Mouse (Mus musculus): ENCODE results near the gene Cadm1.

The Cadm1 gene

DNA sequence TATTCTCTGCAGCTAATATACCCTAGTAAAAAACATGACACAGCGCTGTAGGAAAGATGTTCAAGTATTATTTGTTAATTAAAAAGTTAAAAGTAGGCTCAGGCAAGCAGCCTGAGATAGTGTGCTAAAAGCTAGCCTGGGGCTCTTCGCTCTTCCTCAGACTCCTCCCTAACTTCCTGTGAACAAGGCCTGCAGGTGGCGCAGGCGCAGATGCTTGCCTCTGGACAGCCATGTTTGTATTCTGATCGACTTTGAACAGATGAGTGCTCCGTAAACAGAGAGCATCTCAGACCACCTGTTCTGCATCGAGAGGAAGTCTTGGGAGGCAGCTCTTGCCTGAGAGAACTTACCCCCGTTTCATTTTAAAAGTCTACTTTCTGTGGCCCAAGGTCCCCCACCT is 361.7 kb downstream of the Cadm1 start:
- DNase-seq: no peak

DNA sequence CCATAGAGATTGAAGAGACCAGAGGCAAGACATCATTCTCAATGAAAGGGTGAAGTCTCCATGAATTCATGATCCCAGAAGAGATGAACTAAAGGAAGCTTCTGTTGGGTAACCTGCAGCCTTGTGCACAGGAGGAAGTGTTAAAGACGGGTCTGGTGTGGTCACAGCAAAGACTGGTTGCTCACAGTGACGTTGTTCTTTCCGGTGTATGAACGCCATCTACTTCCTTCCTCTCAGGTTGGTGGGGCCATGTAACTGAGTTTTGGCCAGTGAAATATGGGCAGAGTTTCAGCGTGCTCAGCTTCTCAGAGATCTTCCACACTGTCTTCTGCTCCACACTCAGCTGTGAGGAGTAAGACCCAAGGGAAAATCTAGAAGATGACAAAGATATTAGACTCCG is 363.0 kb downstream of the Cadm1 start:
- no peak for DNase-seq

DNA sequence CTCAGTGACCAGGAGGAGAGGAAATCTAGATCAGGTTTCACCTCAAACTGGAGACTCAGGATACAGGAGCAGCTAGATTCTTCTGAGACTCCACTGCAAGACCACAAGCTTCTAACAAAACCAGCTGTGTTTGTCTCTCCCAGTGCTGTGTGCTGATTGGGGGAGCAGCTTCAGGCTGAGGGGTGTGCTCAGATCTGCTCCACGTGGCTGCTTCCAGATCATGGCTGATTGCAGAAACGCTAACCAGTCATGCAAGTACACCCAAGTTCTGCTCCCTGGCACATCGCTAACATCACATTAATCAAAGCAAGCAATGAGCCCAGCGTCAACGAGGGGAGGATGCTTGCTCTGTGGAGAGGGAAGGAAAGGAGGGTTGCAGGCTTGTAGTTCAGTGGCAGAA is 364.1 kb downstream of the Cadm1 start:
- peak; percentile 54 for DNase-seq

DNA sequence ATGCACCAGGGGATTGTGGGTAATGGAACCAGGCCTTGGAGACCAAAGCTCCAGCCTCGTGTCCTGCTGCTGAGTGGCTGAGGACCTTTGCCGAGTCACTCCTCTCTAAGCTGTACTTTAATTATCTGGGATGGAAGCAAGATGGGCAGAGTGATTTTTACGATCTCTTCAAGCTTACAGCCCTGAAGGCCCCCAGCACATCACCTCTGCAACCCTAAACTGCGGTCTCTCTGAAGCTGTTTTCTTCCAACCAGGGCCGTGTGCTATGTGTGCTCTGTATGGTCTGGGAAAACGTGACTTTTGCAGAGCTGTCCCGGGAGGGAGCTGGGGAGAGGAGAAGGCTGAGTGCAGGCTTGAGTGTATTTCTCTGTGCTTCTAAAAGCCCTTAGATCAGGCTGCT is 364.7 kb downstream of the Cadm1 start:
- DNase-seq: no peak

DNA sequence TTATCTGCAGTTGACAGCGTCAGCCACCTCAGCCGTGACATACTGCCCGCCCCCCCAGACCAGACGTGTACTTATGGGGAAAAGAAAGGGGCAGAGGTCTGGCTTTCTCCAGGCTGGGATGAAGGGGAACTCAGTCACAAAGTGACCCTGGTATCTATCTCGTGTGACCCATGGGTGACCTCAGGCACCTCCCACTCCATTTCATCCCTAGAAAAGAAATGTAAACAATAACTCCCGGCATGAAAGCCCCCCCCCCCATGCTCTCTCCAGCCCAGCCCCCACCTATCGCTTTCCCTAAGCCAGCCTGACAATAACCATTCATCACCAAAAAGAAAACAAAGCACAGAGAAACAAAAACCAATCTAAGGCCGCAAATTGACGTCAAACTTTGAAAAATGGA is 365.1 kb downstream of the Cadm1 start:
- peak; percentile 27 for DNase-seq

DNA sequence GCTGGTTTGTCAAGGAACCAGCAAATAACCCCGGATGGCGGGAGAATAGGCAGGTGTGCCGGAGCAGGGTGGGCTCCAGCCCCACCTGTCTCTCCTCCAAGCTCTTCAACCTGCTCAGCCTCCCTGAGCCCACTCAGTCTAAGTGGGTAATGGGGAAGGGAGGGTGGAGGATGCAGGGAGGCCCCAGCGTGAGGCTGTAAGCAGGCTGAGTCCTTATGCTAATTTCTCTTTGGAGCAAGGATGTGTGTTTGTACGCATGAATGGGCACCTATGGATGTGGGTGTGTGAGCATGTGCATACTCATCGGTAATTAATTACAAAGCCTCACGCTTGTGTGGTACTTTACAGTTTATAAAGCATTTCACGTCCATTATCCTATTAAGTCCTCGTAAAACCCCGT is 370.8 kb downstream of the Cadm1 start:
- DNase-seq: peak; percentile 86

DNA sequence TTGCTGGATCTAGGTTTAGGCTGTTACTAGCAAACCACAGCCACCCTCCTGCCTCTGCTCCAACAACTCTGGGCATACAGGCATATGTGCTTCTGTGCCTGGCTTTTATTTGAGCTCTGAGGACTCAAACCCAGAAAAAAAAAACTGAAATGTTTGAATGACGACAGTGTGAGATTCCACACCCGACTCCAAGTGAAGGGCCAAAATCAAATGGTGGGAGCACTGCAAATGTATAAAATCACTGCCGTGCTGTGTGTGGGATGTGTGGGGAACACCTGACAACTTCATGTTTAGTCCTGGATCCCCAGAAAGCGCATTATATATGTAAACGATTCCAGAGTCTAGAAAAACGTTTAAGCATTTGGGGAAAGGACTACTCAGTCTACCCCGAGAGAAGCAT is 373.7 kb downstream of the Cadm1 start:
- DNase-seq: no peak

DNA sequence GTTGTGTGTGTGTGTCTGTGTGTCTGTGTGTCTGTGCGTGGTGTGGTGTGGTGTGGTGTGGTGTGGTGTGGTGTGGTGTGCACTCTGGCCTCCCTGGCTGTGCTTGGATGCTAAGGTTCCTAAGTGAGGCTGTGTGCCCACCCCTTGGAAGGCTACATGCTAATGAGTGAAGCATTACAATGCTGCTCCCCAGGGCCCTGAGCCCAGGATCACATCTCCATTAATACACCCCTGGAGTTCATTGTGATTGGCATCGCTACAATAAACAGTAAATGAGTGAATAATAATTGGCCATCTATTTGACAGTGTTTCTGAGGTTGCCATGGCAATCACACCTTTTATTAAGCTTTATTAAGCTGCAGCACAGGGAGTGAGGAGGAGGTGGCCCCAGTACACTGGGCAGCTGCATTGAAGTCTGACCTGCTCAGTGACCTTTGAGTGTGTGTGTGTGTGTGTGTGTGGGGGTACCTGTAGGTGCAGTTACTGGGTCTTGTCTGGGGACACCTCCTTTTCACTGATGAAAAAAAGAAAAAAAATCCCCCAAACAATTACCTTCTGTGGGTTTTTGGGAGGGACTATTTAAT is 374.5 kb downstream of the Cadm1 start:
- DNase-seq: peak; percentile 47

DNA sequence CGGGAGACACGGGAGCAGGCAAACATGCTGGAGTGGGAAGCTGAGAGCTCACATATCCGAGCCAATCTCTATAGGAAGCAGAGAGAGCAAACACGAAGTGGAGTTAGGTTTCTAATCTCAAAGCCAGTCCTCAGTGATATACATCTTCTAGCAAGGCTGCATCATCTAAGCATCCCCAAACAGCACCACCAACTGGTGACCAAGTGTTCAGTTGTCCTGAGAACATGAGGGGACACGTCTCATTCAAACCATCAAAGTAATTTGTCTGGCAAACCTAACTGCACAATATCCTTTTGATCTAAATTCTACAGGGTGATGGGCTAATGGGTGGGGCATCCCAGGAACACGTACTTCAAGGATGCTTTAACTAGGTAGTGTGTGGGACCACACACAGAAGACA is 376.5 kb downstream of the Cadm1 start:
- no peak for DNase-seq

Data from retina, postnatal 1 day (tissue).